Mouse (Mus musculus) neural tube, embryonic 13.5 days (tissue): ENCODE data around the gene Uba52. TPM values are rescaled to one million over a fixed set of nuclear protein-coding genes. Genes with fewer than 3 reads are reported as not detected.

Experiments used
- ATAC-seq: fragments of 200-750 bp; cut with Nextera tagmentation; 2 replicates; pipeline ENCODE4 v1.8.0; 2017; ENCODE audit warnings: low read depth, mild to moderate bottlenecking, moderate TSS enrichment, moderate library complexity
- H3K27ac ChIP-seq: fragments of 300-500 bp; sonication (generic); replicated peaks from 2 replicates; pipeline ENCODE4 v1.5.1; 2015; ENCODE audit warnings: moderate library complexity, mild to moderate bottlenecking, inconsistent platforms
- H3K27me3 ChIP-seq: fragments of 300-500 bp; sonication (generic); 2 replicates; pipeline ENCODE4 v1.6.1; 2015; ENCODE audit warnings: mild to moderate bottlenecking, inconsistent platforms
- H3K36me3 ChIP-seq: fragments of 300-500 bp; sonication (generic); 2 replicates; pipeline ENCODE4 v1.6.1; 2015; ENCODE audit warnings: mild to moderate bottlenecking, inconsistent platforms
- H3K4me1 ChIP-seq: fragments of 300-500 bp; sonication (generic); replicated peaks from 2 replicates; pipeline ENCODE4 v1.6.1; 2015; ENCODE audit warnings: inconsistent platforms
- H3K4me2 ChIP-seq: fragments of 300-500 bp; sonication (generic); 2 replicates; pipeline ENCODE4 v1.6.1; 2015; ENCODE audit warnings: inconsistent platforms, mild to moderate bottlenecking, moderate library complexity
- H3K4me3 ChIP-seq: fragments of 300-500 bp; sonication (generic); 2 replicates; pipeline ENCODE4 v1.5.1; 2015; ENCODE audit warnings: mild to moderate bottlenecking, inconsistent platforms
- H3K9ac ChIP-seq: fragments of 300-500 bp; sonication (generic); 2 replicates; pipeline ENCODE4 v1.6.1; 2015; ENCODE audit warnings: moderate library complexity, mild to moderate bottlenecking, inconsistent platforms
- H3K9me3 ChIP-seq: fragments of 300-500 bp; sonication (generic); 2 replicates; pipeline ENCODE4 v1.6.1; 2016; ENCODE audit warnings: inconsistent platforms
- WGBS: fragments of 180-500 bp; shearing (Covaris S2); methylation state at CpG from one replicate; pipeline ENCODE4 v1.1.7; 2015; 5-methylcytosine and 5-hydroxymethylcytosine counted together
- polyA plus RNA-seq: library from polyadenylated mRNA; unstranded; fragments of >200 nt; fragmentation: Nextera tagmentation; extraction: Ambion mirVana; gene quantifications from 2 replicates; pipeline ENCODE4 v1.2.1, GENCODE M21; 2015

The Uba52 gene
- polyA plus RNA-seq, 1 experiment from 2014 or later = 800 TPM

GRCm38 (mm10) chr8:70467229-70467725 lies 43.3 kb downstream of the Uba52 start:
- no peak overlapping the region for H3K9ac ChIP-seq
- no peak overlapping the region for H3K4me2 ChIP-seq
- H3K4me3 ChIP-seq = no peak overlapping the region
- 0 out of 2 replicates have a peak, but pooled peaks cover 7% of the 10 kb centered on the region for H3K36me3 ChIP-seq
- no peaks in the 10 kb centered on the region for H3K9me3 ChIP-seq
- no peaks in the 10 kb centered on the region for H3K27me3 ChIP-seq
- 85% methylated on average over 5 of the region's 5 CpGs for WGBS
- H3K4me1 ChIP-seq = peaks cover 26% of the 10 kb centered on the region
- H3K27ac ChIP-seq = no peak overlapping the region
- no peak for ATAC-seq

DNA sequence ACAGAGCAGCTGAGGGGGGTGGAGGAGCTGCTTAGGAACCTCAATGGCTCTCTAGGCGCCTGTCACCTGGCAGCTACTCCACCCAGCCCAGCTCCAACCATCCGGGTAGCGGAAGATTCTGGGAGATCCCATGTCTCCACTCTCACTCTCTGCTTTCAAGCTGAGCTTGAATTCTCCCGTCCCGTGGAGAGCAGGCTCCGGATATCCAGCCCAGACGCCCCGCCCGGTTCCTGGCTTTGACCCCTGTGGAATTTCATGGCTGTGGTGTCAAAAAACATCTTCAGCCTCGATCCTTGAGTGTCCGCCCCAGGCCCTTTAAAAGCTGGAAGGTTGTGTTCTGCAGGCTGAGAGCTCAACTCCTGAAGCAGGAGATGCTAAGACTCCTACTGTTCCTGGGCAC lies 43.8 kb downstream of the Uba52 start:
- Histone ChIP-seq H3K4me1 (peaks cover 26% of the 10 kb centered on the region), H3K9ac (no peak overlapping the region), H3K9me3 (no peaks in the 10 kb centered on the region), H3K4me2 (no peak overlapping the region), H3K4me3 (no peak overlapping the region), H3K36me3 (0 out of 2 replicates have a peak, but pooled peaks cover 7% of the 10 kb centered on the region), H3K27ac (no peak overlapping the region), H3K27me3 (no peaks in the 10 kb centered on the region)
- WGBS = 68% methylated on average over 11 of the region's 11 CpGs
- ATAC-seq = no peak

DNA sequence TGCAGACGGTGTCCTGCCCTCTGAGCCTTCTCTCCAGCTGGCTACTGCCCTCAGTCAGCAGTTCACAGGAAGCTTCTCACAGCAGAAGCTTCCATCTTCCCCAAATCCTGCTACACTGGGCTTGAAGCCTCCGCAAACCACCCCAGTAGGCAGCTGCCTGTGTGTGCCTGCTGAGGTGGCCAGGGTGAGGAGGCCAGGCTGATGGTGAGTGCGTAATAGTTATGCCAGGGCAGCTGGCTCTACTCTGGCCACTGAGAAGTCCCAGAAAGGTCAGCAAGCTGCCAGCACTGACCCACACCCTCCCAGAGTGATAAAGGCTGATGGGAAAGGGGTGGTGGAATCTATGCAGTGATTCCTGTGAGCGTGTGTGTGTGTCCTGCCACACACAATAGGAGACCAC lies 44.3 kb downstream of the Uba52 start:
- Histone ChIP-seq H3K4me3 (no peak overlapping the region), H3K4me2 (no peak overlapping the region), H3K4me1 (peaks cover 26% of the 10 kb centered on the region), H3K27ac (no peak overlapping the region), H3K9ac (no peak overlapping the region), H3K27me3 (no peaks in the 10 kb centered on the region), H3K36me3 (0 out of 2 replicates have a peak, but pooled peaks cover 7% of the 10 kb centered on the region), H3K9me3 (no peaks in the 10 kb centered on the region)
- 86% methylated on average over 4 of the region's 4 CpGs for WGBS
- no peak for ATAC-seq

DNA sequence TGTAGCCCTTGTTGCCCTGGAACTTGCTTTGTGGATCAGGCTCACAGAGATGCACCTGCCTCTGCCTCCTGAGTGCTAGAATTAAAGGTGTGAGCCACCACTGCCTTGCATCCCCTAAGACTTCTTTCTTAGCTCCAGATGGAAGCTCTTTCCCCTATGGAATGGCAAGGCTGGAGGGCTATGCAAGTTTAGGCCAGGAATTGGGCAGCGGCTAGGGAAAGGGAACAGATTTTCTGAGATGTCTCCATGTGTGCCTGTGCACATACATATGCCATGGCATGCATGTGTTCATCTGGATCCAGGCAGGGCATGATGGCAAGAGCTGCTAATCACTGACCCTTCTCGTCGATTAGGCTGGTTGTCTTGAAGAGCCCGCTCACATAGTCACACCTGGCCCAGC lies 44.9 kb downstream of the Uba52 start:
- Histone ChIP-seq H3K4me2 (no peak overlapping the region), H3K9me3 (no peaks in the 10 kb centered on the region), H3K27ac (no peak overlapping the region), H3K4me3 (no peak overlapping the region), H3K27me3 (no peaks in the 10 kb centered on the region), H3K4me1 (peaks cover 26% of the 10 kb centered on the region), H3K9ac (no peak overlapping the region), H3K36me3 (0 out of 2 replicates have a peak, but pooled peaks cover 7% of the 10 kb centered on the region)
- ATAC-seq = no peak
- 93% methylated on average over 4 of the region's 4 CpGs for WGBS

DNA sequence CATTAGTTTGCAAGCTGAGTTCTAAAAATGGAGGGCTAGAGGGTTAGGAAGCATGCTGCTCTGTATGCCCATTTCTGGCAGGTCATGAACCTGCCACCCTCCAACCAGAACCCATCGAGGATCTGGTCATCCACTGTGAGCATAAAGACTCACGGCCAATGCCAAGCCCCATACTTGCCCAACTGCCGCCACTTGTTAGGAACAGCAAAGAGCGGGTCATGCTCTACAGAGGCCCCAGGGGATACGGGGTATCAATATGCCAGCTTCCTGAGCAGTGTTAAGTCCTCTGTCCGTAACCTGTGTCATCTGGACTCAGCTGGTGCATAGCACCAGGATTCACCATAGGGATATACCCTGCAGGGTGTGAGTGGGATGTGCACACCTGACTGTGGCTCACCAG lies 46.4 kb downstream of the Uba52 start:
- H3K9me3 ChIP-seq = no peaks in the 10 kb centered on the region
- no peaks in the 10 kb centered on the region for H3K27me3 ChIP-seq
- WGBS = 91% methylated on average over 6 of the region's 6 CpGs
- H3K4me2 ChIP-seq = no peak overlapping the region
- H3K27ac ChIP-seq = no peak overlapping the region
- H3K36me3 ChIP-seq = 0 out of 2 replicates have a peak, but pooled peaks cover 7% of the 10 kb centered on the region
- ATAC-seq = no peak
- H3K4me3 ChIP-seq = no peak overlapping the region
- peaks cover 15% of the 10 kb centered on the region for H3K4me1 ChIP-seq
- H3K9ac ChIP-seq = no peak overlapping the region

DNA sequence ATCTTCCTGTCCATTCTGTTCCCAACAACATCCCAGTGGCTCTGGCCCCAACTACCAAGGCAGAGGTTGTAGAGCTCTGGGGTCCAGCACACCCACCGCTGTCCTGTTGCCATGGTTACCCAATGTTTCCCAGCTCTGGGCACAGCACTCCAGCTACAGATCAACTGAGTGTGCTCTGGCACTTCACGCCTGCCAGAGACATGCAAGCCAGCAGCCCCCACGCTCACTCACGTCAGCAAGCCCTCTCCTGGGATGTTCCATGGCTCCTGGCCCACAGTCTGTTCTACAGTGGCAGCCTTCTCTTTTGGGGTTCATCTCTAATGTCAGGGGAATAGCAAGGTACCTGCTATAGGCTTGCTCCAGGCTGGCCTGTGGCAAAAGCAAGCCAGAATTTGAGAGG lies 47.3 kb downstream of the Uba52 start:
- Histone ChIP-seq H3K4me3 (no peak overlapping the region), H3K4me2 (no peak overlapping the region), H3K9ac (no peak overlapping the region), H3K36me3 (0 out of 2 replicates have a peak, but pooled peaks cover 7% of the 10 kb centered on the region), H3K4me1 (peaks cover 11% of the 10 kb centered on the region), H3K9me3 (no peaks in the 10 kb centered on the region), H3K27me3 (no peaks in the 10 kb centered on the region), H3K27ac (no peak overlapping the region)
- ATAC-seq = no peak
- 66% methylated on average over 4 of the region's 4 CpGs for WGBS

GRCm38 (mm10) chr8:70462516-70462813 lies 48.1 kb downstream of the Uba52 start:
- no peak for ATAC-seq
- Histone ChIP-seq H3K9ac (no peak overlapping the region), H3K4me2 (no peak overlapping the region), H3K4me3 (no peak overlapping the region), H3K27me3 (no peaks in the 10 kb centered on the region), H3K27ac (no peak overlapping the region), H3K36me3 (0 out of 2 replicates have a peak, but pooled peaks cover 7% of the 10 kb centered on the region), H3K4me1 (peaks cover 11% of the 10 kb centered on the region), H3K9me3 (no peaks in the 10 kb centered on the region)
- 80% methylated on average over 8 of the region's 8 CpGs for WGBS

- Histone ChIP-seq H3K4me2 (no peak overlapping the region), H3K36me3 (0 out of 2 replicates have a peak, but pooled peaks cover 7% of the 10 kb centered on the region), H3K27me3 (no peaks in the 10 kb centered on the region), H3K4me3 (no peak overlapping the region), H3K9me3 (no peaks in the 10 kb centered on the region), H3K9ac (no peak overlapping the region), H3K4me1 (peaks cover 6% of the 10 kb centered on the region), H3K27ac (no peak overlapping the region)
- ATAC-seq = no peak
- WGBS = 92% methylated on average over 16 of the region's 16 CpGs
These were observed 48.7 kb downstream of the Uba52 start for GRCm38 (mm10) chr8:70461765-70462515.

- Histone ChIP-seq H3K9ac (no peak overlapping the region), H3K4me1 (peaks cover 6% of the 10 kb centered on the region; the same call in 1 of the 2 replicates), H3K27me3 (no peaks in the 10 kb centered on the region), H3K36me3 (0 out of 2 replicates have a peak, but pooled peaks cover 1% of the 10 kb centered on the region), H3K4me2 (no peak overlapping the region), H3K9me3 (no peaks in the 10 kb centered on the region), H3K27ac (no peak overlapping the region), H3K4me3 (no peak overlapping the region)
- WGBS = 80% methylated on average over 9 of the region's 9 CpGs
- ATAC-seq = no peak
These were observed 50.0 kb downstream of the Uba52 start for GRCm38 (mm10) chr8:70460606-70461005.

GRCm38 (mm10) chr8:70460199-70460598 lies 50.4 kb downstream of the Uba52 start:
- Histone ChIP-seq H3K27me3 (no peaks in the 10 kb centered on the region), H3K36me3 (no peaks in the 10 kb centered on the region), H3K9ac (no peak overlapping the region), H3K4me2 (no peak overlapping the region), H3K27ac (no peak overlapping the region), H3K4me1 (peaks cover 6% of the 10 kb centered on the region; the same call in 1 of the 2 replicates), H3K4me3 (no peak overlapping the region), H3K9me3 (no peaks in the 10 kb centered on the region)
- ATAC-seq = no peak
- 89% methylated on average over 5 of the region's 5 CpGs for whole genome bisulfite sequencing

GRCm38 (mm10) chr8:70459636-70460035 lies 51.0 kb downstream of the Uba52 start:
- Histone ChIP-seq H3K4me2 (no peak overlapping the region), H3K9me3 (no peaks in the 10 kb centered on the region), H3K27me3 (no peaks in the 10 kb centered on the region), H3K27ac (no peak overlapping the region), H3K36me3 (no peaks in the 10 kb centered on the region), H3K9ac (no peak overlapping the region), H3K4me1 (peaks cover 6% of the 10 kb centered on the region; the same call in 1 of the 2 replicates), H3K4me3 (no peak overlapping the region)
- no peak for ATAC-seq
- WGBS = 92% methylated on average over 2 of the region's 2 CpGs

- ATAC-seq = no peak
These were observed 52.1 kb downstream of the Uba52 start for GRCm38 (mm10) chr8:70458462-70458861.

More at GRCm38 (mm10) chr8:70458462-70458861, 52.1 kb downstream of the Uba52 start:
- 84% methylated on average over 3 of the region's 3 CpGs for WGBS
- H3K27me3 ChIP-seq = no peaks in the 10 kb centered on the region
- no peak overlapping the region for H3K4me3 ChIP-seq
- no peak overlapping the region for H3K4me2 ChIP-seq
- H3K4me1 ChIP-seq = peaks cover 3% of the 10 kb centered on the region; the same call in 1 of the 2 replicates
- H3K9me3 ChIP-seq = no peaks in the 10 kb centered on the region
- H3K36me3 ChIP-seq = no peaks in the 10 kb centered on the region
- no peak overlapping the region for H3K9ac ChIP-seq
- H3K27ac ChIP-seq = no peak overlapping the region
